Mouse (Mus musculus) midbrain, embryonic 12.5 days (tissue): Measurements from ENCODE around the gene Aldob. TPM values are rescaled to one million over a fixed set of nuclear protein-coding genes. Genes with fewer than 3 reads are reported as not detected.

Experiments
- ATAC-seq: fragments of 200-750 bp; cut with Nextera tagmentation; 2 replicates; pipeline ENCODE4 v1.8.0; 2017; ENCODE audit warnings: low read depth, moderate TSS enrichment, moderate library complexity; ENCODE audit not compliant: low FRiP score
- H3K27ac ChIP-seq: fragments of 300-500 bp; sonication (generic); replicated peaks from 2 replicates; pipeline ENCODE4 v1.5.1; 2016; ENCODE audit warnings: mild to moderate bottlenecking
- H3K27me3 ChIP-seq: fragments of 300-500 bp; sonication (generic); 2 replicates; pipeline ENCODE4 v1.6.1; 2016; ENCODE audit warnings: mild to moderate bottlenecking
- H3K36me3 ChIP-seq: fragments of 300-500 bp; sonication (generic); 2 replicates; pipeline ENCODE4 v1.6.1; 2016
- H3K4me1 ChIP-seq: fragments of 300-500 bp; sonication (generic); 2 replicates; pipeline ENCODE4 v1.6.1; 2016
- H3K4me2 ChIP-seq: fragments of 300-500 bp; sonication (generic); replicated peaks from 2 replicates; pipeline ENCODE4 v1.6.1; 2016; ENCODE audit warnings: mild to moderate bottlenecking, moderate library complexity
- H3K4me3 ChIP-seq: fragments of 300-500 bp; sonication (generic); 2 replicates; pipeline ENCODE4 v1.5.1; 2016; ENCODE audit warnings: mild to moderate bottlenecking
- H3K9ac ChIP-seq: fragments of 300-500 bp; sonication (generic); replicated peaks from 2 replicates; pipeline ENCODE4 v1.6.1; 2016; ENCODE audit warnings: mild to moderate bottlenecking, moderate library complexity
- H3K9me3 ChIP-seq: fragments of 300-500 bp; sonication (generic); 2 replicates; pipeline ENCODE4 v1.6.1; 2016; ENCODE audit warnings: mild to moderate bottlenecking
- WGBS: fragments of 180-500 bp; shearing (Covaris S2); methylation state at CpG from one replicate; pipeline ENCODE4 v1.1.7; 2016; 5-methylcytosine and 5-hydroxymethylcytosine counted together
- polyA plus RNA-seq: library from polyadenylated mRNA; unstranded; fragments of >200 nt; fragmentation: Nextera tagmentation; extraction: Ambion mirVana; gene quantifications from 2 replicates; pipeline ENCODE4 v1.2.1, GENCODE M21; 2016

Gene Aldob
- 0.29 TPM in 1 of 2 replicates, not detected in the other for polyA plus RNA-seq

DNA sequence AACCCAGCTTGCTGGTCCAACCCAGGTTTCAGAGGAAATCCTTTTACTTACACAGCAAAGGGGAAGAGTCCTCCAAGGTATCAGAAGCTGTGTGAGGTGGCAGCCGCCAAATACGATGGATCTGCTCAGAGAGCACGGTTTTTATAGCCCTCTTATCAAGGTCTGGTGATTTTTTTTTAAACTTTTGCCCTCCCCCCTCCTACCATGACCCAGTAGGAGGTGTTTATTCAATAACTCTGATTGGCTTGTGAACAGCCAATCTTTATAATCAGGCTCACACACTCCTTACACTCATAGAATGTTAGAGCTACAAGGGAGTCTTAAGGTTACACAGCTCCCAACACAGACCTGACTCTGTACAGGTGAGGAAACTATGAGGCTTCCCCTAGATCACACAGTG lies at the start of gene Aldob:
Aldob (minus strand) TSS at position 164 of the 400 bp plus-strand sequence.
- Histone ChIP-seq H3K4me2 (no peak within 1 kb of the TSS), H3K36me3 (no peaks in the 10 kb centered on the region), H3K27me3 (no peaks in the 10 kb centered on the region), H3K4me1 (no peaks in the 10 kb centered on the region), H3K4me3 (no peak within 1 kb of the TSS), H3K9ac (no peak within 1 kb of the TSS), H3K9me3 (no peaks in the 10 kb centered on the region), H3K27ac (no peak within 1 kb of the TSS)
- ATAC-seq = no peak
- 60% methylated on average over 3 of the region's 3 CpGs for WGBS

DNA sequence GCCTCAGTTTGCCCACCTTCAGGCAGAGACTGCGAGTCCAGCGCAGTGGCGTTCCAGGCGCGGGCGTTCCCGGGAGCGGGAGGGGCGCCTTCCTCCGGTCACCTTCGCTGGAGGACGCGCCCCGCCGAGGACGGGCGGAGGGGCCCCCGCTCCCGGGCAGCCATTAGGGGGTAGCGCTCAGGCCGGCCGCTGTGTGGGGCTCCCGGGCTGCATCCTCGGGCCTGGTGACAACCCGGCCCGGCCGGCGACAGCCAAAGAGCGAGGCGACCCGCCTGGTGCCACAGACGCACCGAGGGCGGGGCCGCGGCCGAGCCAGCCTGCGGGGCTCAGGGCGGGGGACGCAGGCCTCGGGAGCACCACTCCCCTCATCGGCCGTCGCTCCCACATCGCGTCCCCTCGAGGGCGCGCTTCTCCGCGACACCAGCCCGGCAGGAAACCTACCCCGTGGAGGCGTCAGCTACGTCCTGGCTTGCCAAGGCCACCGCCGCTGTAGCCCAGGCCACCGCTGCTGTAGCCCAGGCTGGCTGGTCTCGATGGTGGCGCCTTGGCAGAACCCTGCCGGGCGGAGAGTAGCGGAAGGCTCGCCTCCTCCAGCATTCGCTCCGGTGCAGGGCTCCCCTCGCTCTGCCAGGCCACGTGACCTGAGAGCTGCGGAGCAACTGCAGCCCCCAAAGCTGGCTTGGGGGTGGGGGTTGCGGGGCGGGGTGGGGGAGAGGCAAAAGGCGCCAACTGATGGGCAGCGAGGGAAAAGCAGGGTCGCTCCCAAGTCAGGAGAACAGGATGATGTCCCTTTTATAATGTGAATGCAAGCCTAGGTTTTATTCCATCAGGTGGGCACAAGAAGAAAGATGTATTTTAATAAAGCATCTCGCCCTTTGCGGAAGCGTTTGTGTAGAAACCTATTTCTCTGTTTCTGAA lies 48.1 kb upstream of the Aldob start, which contains the start of gene Tmem246:
Tmem246 (minus strand) TSS at position 694 of the 918 bp plus-strand sequence.
- Histone ChIP-seq H3K27me3 (no peaks in the 10 kb centered on the region), H3K4me2 (peak within 1 kb of the TSS; percentile 84), H3K4me3 (peak within 1 kb of the TSS; percentile 75), H3K27ac (peak within 1 kb of the TSS; percentile 86), H3K9me3 (no peaks in the 10 kb centered on the region), H3K36me3 (no peaks in the 10 kb centered on the region), H3K4me1 (peaks cover 7% of the 10 kb centered on the region; the same call in 1 of the 2 replicates), H3K9ac (peak within 1 kb of the TSS; percentile 80)
- WGBS = under 1% methylated on average over 75 of the region's 77 CpGs
- ATAC-seq = peak; percentile 96

DNA sequence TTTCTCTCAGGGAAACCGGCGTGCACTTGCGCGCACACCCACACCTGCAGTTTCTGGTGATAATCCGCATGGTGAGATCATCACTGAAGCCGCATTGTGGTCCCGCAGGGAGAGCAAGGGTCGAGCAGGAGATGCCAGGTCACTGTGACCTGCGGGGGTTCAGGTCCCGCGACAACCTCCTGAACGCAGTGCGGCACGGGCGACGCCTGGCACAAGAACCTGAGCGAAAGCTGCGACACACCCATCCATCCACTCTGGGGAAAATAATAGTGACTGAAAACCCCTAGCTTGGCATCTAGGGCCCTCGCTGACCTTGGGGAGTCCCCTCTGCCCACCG lies 47.5 kb upstream of the Aldob start:
- Histone ChIP-seq H3K4me1 (peaks cover 7% of the 10 kb centered on the region; the same call in 1 of the 2 replicates), H3K27ac (peak overlapping the region; percentile 86), H3K4me2 (peak overlapping the region; percentile 84), H3K9me3 (no peaks in the 10 kb centered on the region), H3K27me3 (no peaks in the 10 kb centered on the region), H3K4me3 (peak overlapping the region; percentile 75), H3K36me3 (no peaks in the 10 kb centered on the region), H3K9ac (peak overlapping the region; percentile 80)
- under 1% methylated on average over 20 of the region's 20 CpGs for WGBS
- peak; percentile 46; the same call in 1 of the 2 replicates for ATAC-seq

DNA sequence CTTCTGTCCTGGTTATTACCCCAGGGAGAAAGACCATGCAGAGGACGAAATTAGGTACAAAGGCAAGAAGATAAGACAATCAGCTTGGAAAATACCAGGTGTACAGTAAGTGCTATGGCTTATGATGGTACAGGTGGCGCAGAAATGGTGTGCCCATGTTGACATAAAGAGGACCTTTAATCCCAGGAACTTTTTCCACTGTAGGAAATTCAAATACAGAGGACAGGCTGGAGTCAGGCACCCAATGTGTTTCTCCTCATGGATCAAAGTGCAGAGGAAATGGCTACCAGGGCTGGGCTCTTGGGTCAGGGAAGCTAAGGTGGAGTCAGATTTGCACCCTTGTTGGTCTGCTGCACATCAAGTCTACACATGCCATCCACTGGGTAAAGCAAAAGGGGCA lies 40.8 kb upstream of the Aldob start:
- 79% methylated on average over 2 of the region's 2 CpGs for WGBS
- Histone ChIP-seq H3K4me2 (no peak overlapping the region), H3K4me3 (no peak overlapping the region), H3K4me1 (no peaks in the 10 kb centered on the region), H3K27me3 (no peaks in the 10 kb centered on the region), H3K9ac (no peak overlapping the region), H3K9me3 (no peaks in the 10 kb centered on the region), H3K36me3 (peaks cover 18% of the 10 kb centered on the region), H3K27ac (no peak overlapping the region)
- ATAC-seq = no peak

DNA sequence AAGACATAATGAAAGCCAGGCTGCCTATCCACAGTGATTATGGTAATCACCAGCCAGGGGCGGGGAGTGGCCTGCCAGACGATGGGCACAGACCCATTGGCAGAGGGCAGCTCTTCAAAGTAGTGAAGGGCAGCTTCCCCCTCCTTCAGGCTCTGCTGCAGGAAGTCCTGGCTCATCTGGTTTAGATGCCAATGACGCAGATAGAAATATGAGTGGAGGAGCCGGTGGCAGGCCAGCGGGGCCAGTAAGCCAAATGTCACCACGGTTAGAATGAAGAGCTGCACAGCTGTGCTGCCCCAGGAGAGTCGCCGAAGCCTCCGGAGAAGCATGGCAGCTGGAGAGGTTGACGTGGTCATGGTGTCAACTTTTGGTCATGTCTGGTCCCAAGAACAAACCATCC lies 37.5 kb upstream of the Aldob start:
- no peak overlapping the region for H3K4me2 ChIP-seq
- no peak for ATAC-seq
- H3K9ac ChIP-seq = no peak overlapping the region
- WGBS = 94% methylated on average over 10 of the region's 10 CpGs
- no peaks in the 10 kb centered on the region for H3K9me3 ChIP-seq
- H3K36me3 ChIP-seq = peaks cover 21% of the 10 kb centered on the region
- no peaks in the 10 kb centered on the region for H3K4me1 ChIP-seq
- no peaks in the 10 kb centered on the region for H3K27me3 ChIP-seq
- H3K27ac ChIP-seq = no peak overlapping the region
- H3K4me3 ChIP-seq = no peak overlapping the region

DNA sequence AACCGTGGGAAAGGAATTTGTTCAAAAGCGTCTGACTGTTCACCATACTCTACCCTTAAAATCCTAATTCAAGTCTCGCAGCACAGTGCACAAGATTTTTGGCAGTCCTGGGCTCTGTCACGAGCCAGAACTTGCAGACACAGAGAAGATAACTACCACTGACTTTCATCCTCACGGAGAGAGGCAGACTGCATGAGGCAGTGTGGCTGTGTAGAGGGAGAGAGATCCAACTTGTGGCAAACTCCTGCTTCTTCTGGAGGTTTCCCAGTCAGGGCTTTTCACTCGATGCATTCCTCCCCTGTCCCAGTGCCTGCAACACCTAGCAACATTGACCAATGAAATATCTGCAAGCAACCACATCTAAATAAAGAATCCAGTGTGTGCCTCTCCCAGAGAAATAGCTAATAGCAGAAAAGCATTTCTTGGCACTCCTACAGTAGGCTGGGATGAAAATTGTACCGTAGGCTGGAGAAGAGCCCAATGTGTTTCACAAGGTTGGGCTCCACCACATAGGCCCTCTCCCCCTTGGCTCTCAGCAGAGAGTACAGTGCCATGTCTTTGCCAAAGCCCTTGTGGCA lies 36.3 kb upstream of the Aldob start:
- Histone ChIP-seq H3K27ac (no peak overlapping the region), H3K9me3 (no peaks in the 10 kb centered on the region), H3K9ac (no peak overlapping the region), H3K36me3 (peaks cover 21% of the 10 kb centered on the region), H3K4me3 (no peak overlapping the region), H3K4me1 (no peaks in the 10 kb centered on the region), H3K27me3 (no peaks in the 10 kb centered on the region), H3K4me2 (no peak overlapping the region)
- no peak for ATAC-seq
- WGBS = 90% methylated on average over 7 of the region's 7 CpGs

DNA sequence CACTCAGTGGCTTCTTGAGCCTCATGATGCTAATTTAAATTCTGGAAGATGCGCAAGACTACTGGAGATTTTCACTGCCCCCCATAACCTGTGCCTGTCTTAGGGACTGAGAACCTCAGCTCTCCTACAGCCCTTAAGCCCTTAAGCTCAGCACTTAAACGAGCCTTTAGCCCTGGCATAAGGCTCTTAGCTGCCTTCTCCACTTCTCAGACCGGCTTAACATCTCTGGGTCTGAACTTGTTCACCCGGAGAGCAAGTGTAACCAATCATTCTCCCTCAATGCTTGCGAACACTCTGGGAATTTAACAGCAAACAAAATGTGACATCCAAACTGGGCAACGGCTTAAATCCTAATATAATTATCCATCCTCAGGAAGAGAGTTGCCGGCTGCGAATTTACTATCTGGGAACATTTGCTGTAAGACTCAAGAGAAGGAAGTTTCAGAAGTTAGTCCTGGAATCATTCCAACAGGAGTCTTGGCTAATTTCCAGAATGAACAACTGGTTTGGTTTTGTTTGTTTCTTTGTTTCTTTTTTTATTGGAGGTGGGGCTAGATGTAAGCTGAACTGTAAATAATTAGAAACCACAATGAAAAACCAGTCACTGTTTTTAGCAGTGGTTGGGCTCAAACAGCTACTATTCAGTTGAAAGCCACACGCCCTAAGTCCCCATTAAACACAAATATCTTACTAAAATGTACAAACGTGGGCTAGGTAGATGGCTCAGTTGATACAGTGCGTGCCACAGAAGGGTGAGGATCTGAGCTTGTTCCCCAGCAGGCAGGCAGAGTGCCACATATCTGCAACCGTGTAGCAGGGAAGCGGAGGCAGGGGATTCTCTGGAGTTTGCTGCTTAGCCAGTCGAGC lies 34.9 kb upstream of the Aldob start:
- Histone ChIP-seq H3K27me3 (no peaks in the 10 kb centered on the region), H3K9me3 (no peaks in the 10 kb centered on the region), H3K27ac (no peak overlapping the region), H3K4me3 (no peak overlapping the region), H3K4me2 (no peak overlapping the region), H3K9ac (no peak overlapping the region), H3K4me1 (no peaks in the 10 kb centered on the region), H3K36me3 (peaks cover 21% of the 10 kb centered on the region)
- no peak for ATAC-seq
- 67% methylated on average over 14 of the region's 14 CpGs for WGBS

DNA sequence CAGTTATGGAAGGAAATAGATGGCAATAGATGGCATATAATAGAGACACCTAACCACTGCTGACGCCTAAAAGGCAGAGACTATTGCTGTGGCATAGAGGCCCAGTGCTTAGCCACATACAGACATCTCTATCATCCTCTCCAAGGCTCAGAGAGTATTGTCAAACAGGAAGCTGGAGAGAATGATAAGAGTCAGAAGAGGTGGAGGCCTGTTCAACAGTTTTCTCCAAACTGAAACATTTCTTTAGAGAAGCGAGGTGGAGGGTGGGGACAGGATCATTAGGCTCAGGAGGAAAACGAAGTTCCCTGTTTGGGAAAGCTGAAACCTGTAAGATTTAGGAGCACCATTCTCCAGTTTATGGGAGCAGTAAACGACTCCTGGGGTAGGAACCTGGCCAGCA lies 31.9 kb upstream of the Aldob start:
- Histone ChIP-seq H3K4me2 (no peak overlapping the region), H3K27ac (no peak overlapping the region), H3K36me3 (peaks cover 14% of the 10 kb centered on the region), H3K4me1 (no peaks in the 10 kb centered on the region), H3K9ac (no peak overlapping the region), H3K4me3 (no peak overlapping the region), H3K9me3 (no peaks in the 10 kb centered on the region), H3K27me3 (no peaks in the 10 kb centered on the region)
- no peak for ATAC-seq
- whole genome bisulfite sequencing = 81% methylated on average over 4 of the region's 4 CpGs

DNA sequence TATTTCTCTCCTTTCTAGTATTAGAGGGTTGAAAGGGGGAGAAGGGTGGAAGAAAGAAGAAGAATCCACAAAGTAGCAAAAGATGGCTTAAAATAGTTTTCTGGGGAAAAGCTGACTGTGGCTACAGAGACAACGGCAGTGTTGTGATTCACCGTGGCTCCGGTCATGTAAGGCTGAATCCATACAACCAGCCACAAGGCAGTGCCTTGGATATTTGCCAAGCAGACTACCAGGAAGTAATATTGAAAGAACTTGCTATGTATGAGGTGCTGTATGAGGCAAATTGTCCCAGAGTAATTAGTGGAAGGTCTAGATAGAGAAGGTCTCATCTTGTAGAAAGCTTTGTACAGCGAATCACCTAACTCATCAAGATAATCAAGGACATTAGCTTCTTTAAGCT lies 22.8 kb upstream of the Aldob start:
- Histone ChIP-seq H3K9me3 (no peaks in the 10 kb centered on the region), H3K27me3 (no peaks in the 10 kb centered on the region), H3K4me2 (no peak overlapping the region), H3K27ac (no peak overlapping the region), H3K4me1 (no peaks in the 10 kb centered on the region), H3K4me3 (no peak overlapping the region), H3K36me3 (no peaks in the 10 kb centered on the region), H3K9ac (no peak overlapping the region)
- ATAC-seq = no peak
- WGBS = 90% methylated on average over 4 of the region's 4 CpGs

DNA sequence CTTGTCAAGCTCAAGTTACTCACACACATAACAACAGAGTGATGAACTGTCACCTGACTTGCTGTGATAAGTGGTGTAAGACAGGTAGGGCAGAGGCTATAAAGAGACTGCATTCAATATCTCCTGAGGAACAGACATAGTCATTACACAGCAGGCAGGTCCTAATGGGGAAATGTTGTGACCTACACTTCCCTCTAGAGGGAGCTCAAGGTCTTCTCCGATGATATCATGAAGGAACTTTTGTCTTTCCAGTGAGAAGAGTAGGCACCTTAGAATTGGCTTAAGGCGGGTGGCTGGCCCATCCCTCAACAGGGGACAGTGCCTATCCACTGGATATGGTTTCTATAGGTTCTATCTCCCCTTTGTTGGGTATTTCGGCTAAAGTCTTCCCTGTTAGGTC lies 18.3 kb upstream of the Aldob start:
- H3K36me3 ChIP-seq = no peaks in the 10 kb centered on the region
- no peaks in the 10 kb centered on the region for H3K4me1 ChIP-seq
- 20% methylated on average over 3 of the region's 3 CpGs for WGBS
- no peak overlapping the region for H3K4me3 ChIP-seq
- H3K27ac ChIP-seq = no peak overlapping the region
- ATAC-seq = peak; percentile 77
- H3K27me3 ChIP-seq = no peaks in the 10 kb centered on the region
- no peak overlapping the region for H3K9ac ChIP-seq
- no peak overlapping the region for H3K4me2 ChIP-seq
- H3K9me3 ChIP-seq = no peaks in the 10 kb centered on the region

DNA sequence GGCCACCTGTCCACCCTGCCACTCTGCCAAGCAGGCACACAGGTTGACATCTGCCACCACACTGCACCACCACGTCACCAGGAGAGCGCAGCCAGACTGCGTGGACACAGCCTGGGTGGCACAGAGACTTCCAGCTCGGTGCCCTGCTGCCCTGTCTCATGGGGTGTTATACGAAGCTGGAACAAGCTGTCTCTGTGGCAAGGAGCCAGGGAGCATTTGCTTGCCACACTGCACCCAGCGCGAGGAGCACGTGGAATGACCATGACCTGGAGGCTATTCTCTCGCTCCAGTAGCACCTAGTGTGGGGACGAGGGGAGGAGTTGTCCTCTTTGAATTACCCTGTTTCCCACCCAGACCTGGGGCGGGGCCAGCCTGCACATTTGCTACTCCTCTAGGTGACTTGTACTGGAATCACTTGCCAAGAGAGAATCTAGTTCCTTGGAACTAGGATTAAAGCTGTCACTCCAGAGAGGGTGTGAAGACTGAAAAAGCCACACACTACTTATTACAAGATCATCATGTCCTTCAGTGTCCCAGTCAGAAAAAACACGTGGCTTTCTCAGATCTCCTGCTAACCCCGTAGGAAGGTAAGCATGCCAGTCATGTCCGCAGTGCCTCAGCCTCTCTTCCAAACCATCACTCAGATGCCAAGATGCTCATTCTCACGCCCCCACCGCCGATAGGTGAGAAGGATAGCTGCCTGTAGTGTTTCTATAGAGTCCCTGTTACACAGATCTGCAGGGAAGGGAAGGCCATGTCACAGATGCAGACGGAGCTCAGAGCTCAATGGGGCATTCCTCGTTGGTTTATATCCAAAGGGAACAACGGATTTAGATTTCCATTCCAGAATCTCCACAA lies 10.8 kb upstream of the Aldob start:
- no peak for ATAC-seq
- Histone ChIP-seq H3K4me1 (no peaks in the 10 kb centered on the region), H3K4me2 (no peak overlapping the region), H3K4me3 (no peak overlapping the region), H3K27ac (no peak overlapping the region), H3K9ac (no peak overlapping the region), H3K36me3 (no peaks in the 10 kb centered on the region), H3K27me3 (no peaks in the 10 kb centered on the region), H3K9me3 (no peaks in the 10 kb centered on the region)
- 82% methylated on average over 20 of the region's 20 CpGs for WGBS
